Comparison of ENCODE assay signal across 29 mouse cellular contexts in the genomic region with DNA sequence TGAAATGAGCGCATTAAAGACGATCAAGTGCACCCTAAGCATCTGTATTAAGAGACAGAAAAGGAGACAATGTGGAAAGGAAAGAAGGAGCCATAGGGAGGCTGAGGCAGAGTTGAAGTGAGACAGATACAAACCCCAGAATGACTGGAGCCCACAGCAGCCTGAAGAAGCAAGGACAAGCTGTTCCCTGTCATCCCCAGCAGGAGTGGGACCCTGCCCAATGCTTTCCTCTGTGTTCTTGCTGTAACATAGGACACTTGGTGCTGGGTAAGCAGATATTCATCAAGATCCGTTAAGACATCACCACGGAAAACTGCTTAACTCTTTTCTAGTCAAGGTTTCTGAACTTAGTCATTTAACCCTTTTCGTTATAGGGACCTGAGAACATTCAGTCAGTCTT.
"Had no signal": no experiment of that assay in that cellular context is flagged by ENCODE, and none has a peak within 500 bp of the region (broad histone marks: within the 10 kb centered on the region; RNA-seq: fewer than 3 reads in every experiment).

No protein-coding gene starts in this region.

- H3K27ac ChIP-seq: heart, embryonic 13.5 days; heart, embryonic 15.5 days; hindbrain, embryonic 10.5 days; hindbrain, embryonic 12.5 days; hindbrain, embryonic 13.5 days; hindbrain, embryonic 14.5 days; hindbrain, embryonic 15.5 days; hindbrain, postnatal 0 days; intestine, embryonic 15.5 days; kidney, embryonic 15.5 days; kidney, postnatal 0 days; layer of hippocampus, adult 2 months had no signal

- DNase-seq: heart, postnatal 10 days; heart, postnatal 14 days; heart, postnatal 36 days; heart, postnatal 4 days; kidney, adult 11 months; kidney, adult 18-20 months; kidney, adult 2 months; kidney, adult 8-10 months; kidney, adult 9 months; kidney, postnatal 10 days; kidney, postnatal 14 days; kidney, postnatal 25 days; kidney, postnatal 36 days; kidney, postnatal 4 days; layer of hippocampus, adult 9-11 months; layer of hippocampus, postnatal 36 days had no signal

- H3K4me3 ChIP-seq: heart, embryonic 12.5 days; heart, embryonic 13.5 days; heart, embryonic 15.5 days; hindbrain, embryonic 10.5 days; hindbrain, embryonic 12.5 days; hindbrain, embryonic 13.5 days; hindbrain, embryonic 15.5 days; intestine, embryonic 15.5 days; kidney, embryonic 15.5 days; layer of hippocampus, adult 2 months had no signal
